Mouse (Mus musculus): Measurements from ENCODE around the gene Smad3.
A peak's percentile ranks its signal among the peaks of the same experiment; 100 is the strongest.

Gene Smad3

GRCm38 (mm10) chr9:63757865-63758440 lies at the start of gene Smad3:
Gene Smad3 (minus strand): TSS chr9:63757994.
- DNase-seq = peak; percentile 82

- no peak for DNase-seq
Measured at GRCm38 (mm10) chr9:63804847-63805246, 47.1 kb upstream of the Smad3 start.

GRCm38 (mm10) chr9:63803181-63803591 lies 45.4 kb upstream of the Smad3 start:
- no peak for DNase-seq

GRCm38 (mm10) chr9:63802504-63802903 lies 44.7 kb upstream of the Smad3 start:
- no peak for DNase-seq

GRCm38 (mm10) chr9:63802080-63802479 lies 44.3 kb upstream of the Smad3 start:
- DNase-seq = no peak

GRCm38 (mm10) chr9:63796429-63796828 lies 38.6 kb upstream of the Smad3 start:
- DNase-seq = no peak

GRCm38 (mm10) chr9:63793731-63794495 lies 36.1 kb upstream of the Smad3 start:
- peak; percentile 58 for DNase-seq

- no peak for DNase-seq
Measured at GRCm38 (mm10) chr9:63791716-63792115, 33.9 kb upstream of the Smad3 start.

GRCm38 (mm10) chr9:63791275-63791674 lies 33.5 kb upstream of the Smad3 start:
- no peak for DNase-seq

- no peak for DNase-seq
Measured at GRCm38 (mm10) chr9:63790222-63790621, 32.4 kb upstream of the Smad3 start.

GRCm38 (mm10) chr9:63789386-63789785 lies 31.6 kb upstream of the Smad3 start:
- DNase-seq = no peak

- DNase-seq = no peak
Measured at GRCm38 (mm10) chr9:63787606-63788005, 29.8 kb upstream of the Smad3 start.

GRCm38 (mm10) chr9:63787086-63787485 lies 29.3 kb upstream of the Smad3 start:
- DNase-seq = no peak

GRCm38 (mm10) chr9:63786026-63786670 lies 28.4 kb upstream of the Smad3 start:
- DNase-seq = no peak

- DNase-seq = no peak
Measured at GRCm38 (mm10) chr9:63785492-63785891, 27.7 kb upstream of the Smad3 start.

GRCm38 (mm10) chr9:63784597-63784996 lies 26.8 kb upstream of the Smad3 start:
- no peak for DNase-seq

GRCm38 (mm10) chr9:63782744-63783143 lies 24.9 kb upstream of the Smad3 start:
- no peak for DNase-seq

GRCm38 (mm10) chr9:63781714-63782464 lies 24.1 kb upstream of the Smad3 start:
- no peak for DNase-seq

- DNase-seq = peak; percentile 85
Measured at GRCm38 (mm10) chr9:63779950-63780887, 22.4 kb upstream of the Smad3 start.

- DNase-seq = no peak
Measured at GRCm38 (mm10) chr9:63776735-63777134, 18.9 kb upstream of the Smad3 start.

GRCm38 (mm10) chr9:63774854-63775483 lies 17.2 kb upstream of the Smad3 start:
- no peak for DNase-seq

- no peak for DNase-seq
Measured at GRCm38 (mm10) chr9:63772452-63772851, 14.7 kb upstream of the Smad3 start.

All from right cerebral cortex, postnatal 14 days (tissue).